Mouse (Mus musculus): ENCODE data around the gene Usp9x. TPM values are rescaled to one million over a fixed set of nuclear protein-coding genes. Genes with fewer than 3 reads are reported as not detected.

Usp9x gene
- total and polyA plus RNA-seq, 3 experiments, result 89.3 to 328 (median 118) TPM

GRCm38 (mm10) chrX:13207512-13208341 is 136.4 kb downstream of the Usp9x start (continued):
- TF ChIP-seq RAD21 (IDR thresholded peaks at IDR 0.05; ENCODE audit: low read depth, low read length) (peak; percentile 99), USF2 (IDR thresholded peaks at IDR 0.05; ENCODE audit: borderline replicate concordance in 1 of 2, insufficient read depth in 1 of 2, low read depth in 1 of 2, low read length in 2 of 2) (no peak), POLR2A (IDR thresholded peaks at IDR 0.05; ENCODE audit: control insufficient read depth in 1 of 2, insufficient read depth in 1 of 2, low read depth in 1 of 2, low read length in 2 of 2, poor library complexity in 1 of 2) (peak in 1 of 2 experiments; percentile 63; a peak in 1 of 4 replicates), GABPA (IDR thresholded peaks at IDR 0.05; ENCODE audit: low read depth, low read length) (no peak)

- no peaks in the 10 kb centered on the region for H3K79me2 ChIP-seq (ENCODE audit: control insufficient read depth, insufficient read depth, low read length, poor library complexity)
- TF ChIP-seq ZMIZ1 (IDR thresholded peaks at IDR 0.05; ENCODE audit: low read depth, low read length), result 0 out of 2 replicates have a peak, but pooled peaks have one; percentile 6
- TF ChIP-seq MXI1 (IDR thresholded peaks at IDR 0.05; ENCODE audit: low read depth, low read length), result peak; percentile 3; the same call in 1 of the 2 replicates
- no peak for TF ChIP-seq MYB (IDR thresholded peaks at IDR 0.05; ENCODE audit: low read depth, low read length)
- TF ChIP-seq E2F4 (IDR thresholded peaks at IDR 0.05; ENCODE audit: borderline replicate concordance, low read depth, low read length), result no peak
- DNase-seq (ENCODE audit: low read depth, low spot score), result no peak
- H3K36me3 ChIP-seq (ENCODE audit: control insufficient read depth in 1 of 2, insufficient read depth in 2 of 2, low read length in 2 of 2), result peaks cover 0 to 12% of the 10 kb centered on the region in 2 experiments; a peak in 2 of 4 replicates
- H3K9me3 ChIP-seq (replicated peaks; ENCODE audit: insufficient read depth, low read length), result no peaks in the 10 kb centered on the region
- H3K27ac ChIP-seq (ENCODE audit: control insufficient read depth, low read depth, low read length), result peak overlapping the region; percentile 60
- peaks cover 5 to 12% of the 10 kb centered on the region in 2 experiments for H3K4me1 ChIP-seq (ENCODE audit: control insufficient read depth in 1 of 2, insufficient read depth in 2 of 2, low read length in 2 of 2)
- no peaks in the 10 kb centered on the region for H3K27me3 ChIP-seq (ENCODE audit: control insufficient read depth in 1 of 2, insufficient read depth in 2 of 2, low read length in 2 of 2)
- H3K9ac ChIP-seq (ENCODE audit: control insufficient read depth, low read depth, low read length, poor library complexity, severe bottlenecking), result peak overlapping the region; percentile 78
- H3K4me3 ChIP-seq (ENCODE audit: control insufficient read depth in 1 of 2, insufficient read depth in 1 of 2, low read depth in 2 of 2, low read length in 2 of 2), result peak overlapping the region; percentile 59 to 84
These were observed 137.1 kb downstream of the Usp9x start for GRCm38 (mm10) chrX:13208404-13208803.

- no peak overlapping the region for H3K4me3 ChIP-seq (ENCODE audit: control insufficient read depth in 1 of 2, insufficient read depth in 1 of 2, low read depth in 2 of 2, low read length in 2 of 2)
- H3K79me2 ChIP-seq (ENCODE audit: control insufficient read depth, insufficient read depth, low read length, poor library complexity), result no peaks in the 10 kb centered on the region
- H3K4me1 ChIP-seq (ENCODE audit: control insufficient read depth in 1 of 2, insufficient read depth in 2 of 2, low read length in 2 of 2), result peaks cover 10% of the 10 kb centered on the region in 2 experiments
- no peaks in the 10 kb centered on the region for H3K27me3 ChIP-seq (ENCODE audit: control insufficient read depth in 1 of 2, insufficient read depth in 2 of 2, low read length in 2 of 2)
- peak; percentile 86 for DNase-seq (ENCODE audit: low read depth, low spot score)
- TF ChIP-seq ETS1 (IDR thresholded peaks at IDR 0.05; ENCODE audit: low read depth, low read length), result 0 out of 2 replicates have a peak, but pooled peaks have one; percentile 16
- TF ChIP-seq CTCF (IDR thresholded peaks at IDR 0.05 in 2 of 3, conservative IDR thresholded peaks at IDR 0.05 in 1 of 3; ENCODE audit: control insufficient read depth in 1 of 3, insufficient read depth in 1 of 3, low read depth in 2 of 3, low read length in 3 of 3, poor library complexity in 1 of 3, severe bottlenecking in 1 of 3), result peak; percentile 51 to 79 (median 74)
- TF ChIP-seq ZKSCAN1 (IDR thresholded peaks at IDR 0.05; ENCODE audit: low read depth, low read length), result no peak
- TF ChIP-seq TCF12 (IDR thresholded peaks at IDR 0.05; ENCODE audit: low read depth, low read length), result 0 out of 2 replicates have a peak, but pooled peaks have one; percentile 18
- peak; percentile 30; the same call in 1 of the 2 replicates for TF ChIP-seq ZNF384 (IDR thresholded peaks at IDR 0.05; ENCODE audit: low read depth, low read length)
- no peak for TF ChIP-seq CHD2 (IDR thresholded peaks at IDR 0.05; ENCODE audit: low read length)
- peak; percentile 76 for TF ChIP-seq SMC3 (IDR thresholded peaks at IDR 0.05; ENCODE audit: low read depth, low read length)
- TF ChIP-seq HCFC1 (IDR thresholded peaks at IDR 0.05; ENCODE audit: low read depth, low read length), result 0 out of 2 replicates have a peak, but pooled peaks have one; percentile 30
- peak; percentile 53 for TF ChIP-seq ZC3H11A (IDR thresholded peaks at IDR 0.05; ENCODE audit: low read depth, low read length)
- TF ChIP-seq RAD21 (IDR thresholded peaks at IDR 0.05; ENCODE audit: low read depth, low read length), result peak; percentile 76
- TF ChIP-seq SIN3A (IDR thresholded peaks at IDR 0.05; ENCODE audit: low read length), result peak; percentile 38; the same call in 1 of the 2 replicates
- no peak for TF ChIP-seq KAT2A (conservative IDR thresholded peaks at IDR 0.05; ENCODE audit: low read depth, low read length)
- TF ChIP-seq MYC (IDR thresholded peaks at IDR 0.05; ENCODE audit: low read depth, low read length), result peak; percentile 54; the same call in 1 of the 2 replicates
- H3K36me3 ChIP-seq (ENCODE audit: control insufficient read depth in 1 of 2, insufficient read depth in 2 of 2, low read length in 2 of 2), result peaks cover 0 to 7% of the 10 kb centered on the region in 2 experiments; a peak in 2 of 4 replicates
- H3K27ac ChIP-seq (ENCODE audit: control insufficient read depth, low read depth, low read length), result no peak overlapping the region; the same call in 1 of the 2 replicates
- no peaks in the 10 kb centered on the region for H3K9me3 ChIP-seq (replicated peaks; ENCODE audit: insufficient read depth, low read length)
- no peak overlapping the region for H3K9ac ChIP-seq (ENCODE audit: control insufficient read depth, low read depth, low read length, poor library complexity, severe bottlenecking)
These were observed 143.0 kb downstream of the Usp9x start for GRCm38 (mm10) chrX:13214275-13214674.
